Mouse (Mus musculus): ENCODE results near the gene Cnbp. TPM values are rescaled to one million over a fixed set of nuclear protein-coding genes. Genes with fewer than 3 reads are reported as not detected.

Gene Cnbp
- total and polyA plus RNA-seq, 3 experiments, result 201 to 879 (median 652) TPM

GRCm38 (mm10) chr6:87810713-87811669 is 39.9 kb downstream of the Cnbp start (continued):
- peak; percentile 44; the same call in 1 of the 2 replicates for TF ChIP-seq MAX (IDR thresholded peaks at IDR 0.05; ENCODE audit: low read length)
- TF ChIP-seq RAD21 (IDR thresholded peaks at IDR 0.05; ENCODE audit: low read depth, low read length), result no peak
- no peak for TF ChIP-seq CHD2 (IDR thresholded peaks at IDR 0.05; ENCODE audit: low read length)
- TF ChIP-seq USF2 (IDR thresholded peaks at IDR 0.05; ENCODE audit: borderline replicate concordance in 1 of 2, insufficient read depth in 1 of 2, low read depth in 1 of 2, low read length in 2 of 2), result no peak

GRCm38 (mm10) chr6:87810311-87810710 is 40.6 kb downstream of the Cnbp start:
- Histone ChIP-seq H3K4me1 (ENCODE audit: control insufficient read depth in 1 of 2, insufficient read depth in 2 of 2, low read length in 2 of 2) (peaks cover 11 to 18% of the 10 kb centered on the region in 2 experiments; a peak in 2 of 4 replicates), H3K36me3 (ENCODE audit: control insufficient read depth in 1 of 2, insufficient read depth in 2 of 2, low read length in 2 of 2) (peaks cover 2 to 26% of the 10 kb centered on the region in 2 experiments), H3K9ac (ENCODE audit: control insufficient read depth, low read depth, low read length, poor library complexity, severe bottlenecking) (peak overlapping the region; percentile 85; the same call in 1 of the 2 replicates), H3K9me3 (replicated peaks; ENCODE audit: insufficient read depth, low read length) (no peaks in the 10 kb centered on the region), H3K79me2 (ENCODE audit: control insufficient read depth, insufficient read depth, low read length, poor library complexity) (peaks cover 8% of the 10 kb centered on the region), H3K27me3 (ENCODE audit: control insufficient read depth in 1 of 2, insufficient read depth in 2 of 2, low read length in 2 of 2) (no peaks in the 10 kb centered on the region), H3K27ac (ENCODE audit: control insufficient read depth, low read depth, low read length) (peak overlapping the region; percentile 4; the same call in 1 of the 2 replicates), H3K4me3 (ENCODE audit: control insufficient read depth in 1 of 2, insufficient read depth in 1 of 2, low read depth in 2 of 2, low read length in 2 of 2) (peak overlapping the region; percentile 89 to 99)
- no peak for DNase-seq (ENCODE audit: low read depth, low spot score)
- TF ChIP-seq USF1 (IDR thresholded peaks at IDR 0.05; ENCODE audit: low read depth, low read length) (no peak), TCF12 (IDR thresholded peaks at IDR 0.05; ENCODE audit: low read depth, low read length) (no peak), ZKSCAN1 (IDR thresholded peaks at IDR 0.05; ENCODE audit: low read depth, low read length) (no peak), ZNF384 (IDR thresholded peaks at IDR 0.05; ENCODE audit: low read depth, low read length) (peak; percentile 31; the same call in 1 of the 2 replicates), MXI1 (IDR thresholded peaks at IDR 0.05; ENCODE audit: low read depth, low read length) (no peak), MYB (IDR thresholded peaks at IDR 0.05; ENCODE audit: low read depth, low read length) (no peak), ELF1 (IDR thresholded peaks at IDR 0.05; ENCODE audit: low read depth, low read length) (no peak)

GRCm38 (mm10) chr6:87809651-87810161 is 41.2 kb downstream of the Cnbp start:
- TF ChIP-seq MEF2A (IDR thresholded peaks at IDR 0.05; ENCODE audit: extremely low read depth, insufficient replicate concordance, low read depth, low read length, poor library complexity, severe bottlenecking), result no peak
- TF ChIP-seq MAX (IDR thresholded peaks at IDR 0.05; ENCODE audit: low read length), result no peak
- no peak for TF ChIP-seq EP300 (IDR thresholded peaks at IDR 0.05; ENCODE audit: low read depth in 1 of 2, low read length in 2 of 2)
- TF ChIP-seq RAD21 (IDR thresholded peaks at IDR 0.05; ENCODE audit: low read depth, low read length), result no peak
- TF ChIP-seq ZC3H11A (IDR thresholded peaks at IDR 0.05; ENCODE audit: low read depth, low read length), result no peak
- TF ChIP-seq USF1 (IDR thresholded peaks at IDR 0.05; ENCODE audit: low read depth, low read length), result no peak
- no peak for TF ChIP-seq MXI1 (IDR thresholded peaks at IDR 0.05; ENCODE audit: low read depth, low read length)
- no peak for TF ChIP-seq UBTF (IDR thresholded peaks at IDR 0.05; ENCODE audit: borderline replicate concordance, insufficient read depth, low read depth, low read length)
- no peak for TF ChIP-seq ETS1 (IDR thresholded peaks at IDR 0.05; ENCODE audit: low read depth, low read length)
- TF ChIP-seq MYB (IDR thresholded peaks at IDR 0.05; ENCODE audit: low read depth, low read length), result no peak
- no peak for TF ChIP-seq ELF1 (IDR thresholded peaks at IDR 0.05; ENCODE audit: low read depth, low read length)
- no peak for TF ChIP-seq GABPA (IDR thresholded peaks at IDR 0.05; ENCODE audit: low read depth, low read length)
- no peak for TF ChIP-seq SMC3 (IDR thresholded peaks at IDR 0.05; ENCODE audit: low read depth, low read length)
- TF ChIP-seq ZNF384 (IDR thresholded peaks at IDR 0.05; ENCODE audit: low read depth, low read length), result no peak
- no peak for TF ChIP-seq TAL1 (IDR thresholded peaks at IDR 0.05; ENCODE audit: low read length)
- no peak for TF ChIP-seq USF2 (IDR thresholded peaks at IDR 0.05; ENCODE audit: borderline replicate concordance in 1 of 2, insufficient read depth in 1 of 2, low read depth in 1 of 2, low read length in 2 of 2)
- TF ChIP-seq MYC (IDR thresholded peaks at IDR 0.05; ENCODE audit: low read depth, low read length), result no peak
- TF ChIP-seq JUND (IDR thresholded peaks at IDR 0.05; ENCODE audit: low read depth, low read length), result no peak
- no peak for TF ChIP-seq E2F4 (IDR thresholded peaks at IDR 0.05; ENCODE audit: borderline replicate concordance, low read depth, low read length)
- TF ChIP-seq ZMIZ1 (IDR thresholded peaks at IDR 0.05; ENCODE audit: low read depth, low read length), result no peak
- H3K4me3 ChIP-seq (ENCODE audit: control insufficient read depth in 1 of 2, insufficient read depth in 1 of 2, low read depth in 2 of 2, low read length in 2 of 2), result no peak overlapping the region
- no peaks in the 10 kb centered on the region for H3K9me3 ChIP-seq (replicated peaks; ENCODE audit: insufficient read depth, low read length)
- peaks cover 11 to 18% of the 10 kb centered on the region in 2 experiments; a peak in 2 of 4 replicates for H3K4me1 ChIP-seq (ENCODE audit: control insufficient read depth in 1 of 2, insufficient read depth in 2 of 2, low read length in 2 of 2)
- H3K36me3 ChIP-seq (ENCODE audit: control insufficient read depth in 1 of 2, insufficient read depth in 2 of 2, low read length in 2 of 2), result peaks cover 2 to 26% of the 10 kb centered on the region in 2 experiments
- no peak overlapping the region for H3K27ac ChIP-seq (ENCODE audit: control insufficient read depth, low read depth, low read length)
- H3K79me2 ChIP-seq (ENCODE audit: control insufficient read depth, insufficient read depth, low read length, poor library complexity), result peaks cover 8% of the 10 kb centered on the region
- no peaks in the 10 kb centered on the region for H3K27me3 ChIP-seq (ENCODE audit: control insufficient read depth in 1 of 2, insufficient read depth in 2 of 2, low read length in 2 of 2)
- DNase-seq (ENCODE audit: low read depth, low spot score), result no peak
- no peak overlapping the region for H3K9ac ChIP-seq (ENCODE audit: control insufficient read depth, low read depth, low read length, poor library complexity, severe bottlenecking)

All from MEL (cell line).